Mouse (Mus musculus) urinary bladder, postnatal 36 days (tissue): Measurements from ENCODE around the gene Btn2a2.
A peak's percentile ranks its signal among the peaks of the same experiment; 100 is the strongest.

Source experiments
- DNase-seq, 2 experiments: peaks; one replicate each; pipeline ENCODE4 v3.0.0; 2022; ENCODE audit warnings: low spot score in 2 of 2, mixed read lengths in 1 of 2

Btn2a2 gene

GRCm38 (mm10) chr13:23488400-23489322, at the start of gene Btn2a2:
Gene Btn2a2, minus strand, starts transcription at chr13:23488857.
- peak; percentile 37 to 46 for DNase-seq

GRCm38 (mm10) chr13:23538249-23538648, 49.6 kb upstream of the Btn2a2 start:
- no peak for DNase-seq

- DNase-seq = no peak
Observed at GRCm38 (mm10) chr13:23537006-23537710, 48.5 kb upstream of the Btn2a2 start.

- no peak for DNase-seq
Observed at GRCm38 (mm10) chr13:23536076-23536822, 47.6 kb upstream of the Btn2a2 start.

DNA sequence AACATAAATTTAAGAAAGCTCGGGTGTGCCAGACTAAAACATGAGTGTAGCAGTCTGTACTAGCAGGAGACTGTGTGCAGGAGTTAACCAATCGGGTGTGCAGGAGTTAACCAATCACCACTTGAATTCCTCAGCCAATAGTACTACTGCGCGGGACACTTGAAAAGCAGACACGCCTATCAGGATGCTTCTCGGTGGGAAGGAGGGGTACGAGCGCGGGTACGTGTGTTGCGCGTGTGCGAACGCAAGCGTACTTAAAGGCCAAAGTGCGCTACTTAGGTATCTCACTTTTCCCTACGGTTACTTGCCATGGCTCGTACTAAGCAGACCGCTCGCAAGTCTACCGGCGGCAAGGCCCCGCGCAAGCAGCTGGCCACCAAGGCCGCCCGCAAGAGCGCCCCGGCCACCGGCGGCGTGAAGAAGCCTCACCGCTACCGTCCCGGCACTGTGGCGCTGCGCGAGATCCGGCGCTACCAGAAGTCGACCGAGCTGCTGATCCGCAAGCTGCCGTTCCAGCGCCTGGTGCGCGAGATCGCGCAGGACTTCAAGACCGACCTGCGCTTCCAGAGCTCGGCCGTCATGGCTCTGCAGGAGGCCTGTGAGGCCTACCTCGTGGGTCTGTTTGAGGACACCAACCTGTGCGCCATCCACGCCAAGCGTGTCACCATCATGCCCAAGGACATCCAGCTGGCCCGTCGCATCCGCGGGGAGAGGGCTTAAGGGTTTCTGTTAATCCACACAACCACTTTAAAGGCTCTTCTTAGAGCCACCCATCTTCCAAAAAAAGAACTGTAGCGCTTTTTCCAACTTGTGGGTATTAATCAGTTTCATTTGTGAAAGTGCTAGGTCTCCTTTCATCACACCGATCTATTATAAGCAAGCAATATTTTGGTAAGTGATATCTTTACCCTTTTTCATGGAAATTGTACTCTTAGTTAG, 46.7 kb upstream of the Btn2a2 start, which contains the start of gene Hist1h3g:
TSS of gene Hist1h3g (plus strand) at position 286 of the 939 bp plus-strand sequence.
- DNase-seq = peak; percentile 77 to 81

DNA sequence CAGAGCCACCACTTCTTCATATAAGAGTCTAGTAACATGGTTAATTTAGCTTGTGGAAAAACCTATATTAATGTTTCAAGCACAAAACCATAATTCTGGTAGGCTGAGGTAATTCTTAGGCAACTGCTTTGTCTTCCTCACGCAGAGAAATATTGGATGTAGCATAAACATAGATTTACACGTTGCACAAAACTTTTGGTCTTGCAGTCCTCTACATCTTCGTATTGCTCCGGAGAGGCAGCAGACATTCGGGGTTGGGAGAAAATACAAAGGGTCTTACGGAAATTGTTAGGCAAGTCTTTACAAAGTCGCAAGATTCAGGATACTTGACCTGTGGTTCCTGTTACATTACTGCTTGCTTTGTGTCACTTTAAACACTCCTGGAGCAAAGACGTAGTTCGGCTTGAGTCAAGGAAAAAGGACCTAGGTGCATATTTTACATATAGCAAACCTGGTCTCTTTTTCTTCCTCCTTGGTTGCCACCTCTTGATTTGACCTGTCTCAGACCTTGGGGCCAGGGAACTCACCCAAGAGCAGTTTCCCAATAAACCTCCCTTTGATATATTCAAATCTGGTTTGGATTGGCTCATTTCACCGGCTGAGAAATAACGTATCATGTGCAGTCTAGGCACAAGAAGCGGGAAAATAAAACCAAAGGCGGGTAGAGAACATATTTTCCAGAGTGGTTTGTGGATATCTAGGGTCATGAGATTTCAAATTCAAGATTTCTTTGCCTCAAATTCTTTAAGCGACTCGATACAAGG, 45.9 kb upstream of the Btn2a2 start:
- no peak for DNase-seq

GRCm38 (mm10) chr13:23533560-23534367, 45.1 kb upstream of the Btn2a2 start, which contains the start of gene Hist1h2af:
Gene Hist1h2af, plus strand, starts transcription at chr13:23533906.
- DNase-seq = peak; percentile 40 to 54

DNA sequence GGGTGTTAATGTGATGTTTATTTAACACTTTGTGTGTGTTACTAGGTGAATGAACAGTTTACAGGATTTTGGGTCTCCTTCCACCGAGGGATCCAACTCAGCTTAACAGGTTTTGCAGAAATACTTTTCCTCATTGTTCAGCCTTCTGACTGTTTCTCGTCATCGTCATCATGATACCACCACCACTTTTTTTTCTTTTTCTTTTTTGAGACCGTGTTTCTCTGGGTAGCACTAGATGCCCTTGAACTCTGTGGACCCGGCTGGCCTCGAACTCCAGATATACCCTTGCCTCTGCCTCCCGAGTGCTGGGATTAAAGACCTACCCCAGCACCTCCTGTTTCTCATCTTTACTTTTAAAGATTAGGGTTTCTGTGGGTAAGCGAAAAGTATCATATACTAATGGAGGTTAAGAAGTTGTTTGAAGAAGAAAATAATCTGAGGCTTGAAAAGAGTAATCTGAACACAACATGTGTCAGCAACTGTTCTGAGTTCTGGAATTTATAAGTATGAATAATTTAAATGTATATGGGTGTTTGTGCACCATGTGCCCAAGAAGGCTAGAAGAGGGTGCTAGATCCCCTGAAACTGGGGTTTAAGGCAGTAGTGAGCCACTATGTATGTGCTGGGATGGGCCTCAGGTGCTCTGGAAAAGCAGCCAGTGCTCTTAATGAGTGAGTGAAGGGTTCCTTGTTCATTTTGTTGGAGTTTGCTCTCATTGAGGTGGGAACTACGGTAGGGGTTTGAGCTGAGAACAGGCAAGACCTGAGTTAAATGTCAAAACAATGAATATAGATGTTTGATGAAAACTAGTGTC, 43.8 kb upstream of the Btn2a2 start:
- DNase-seq = no peak

- DNase-seq = peak; percentile 96 to 98
Observed at GRCm38 (mm10) chr13:23530901-23531875, 42.5 kb upstream of the Btn2a2 start, which contains the start of gene Hist1h4h. Gene Hist1h4h, plus strand, starts transcription at chr13:23531050.

DNA sequence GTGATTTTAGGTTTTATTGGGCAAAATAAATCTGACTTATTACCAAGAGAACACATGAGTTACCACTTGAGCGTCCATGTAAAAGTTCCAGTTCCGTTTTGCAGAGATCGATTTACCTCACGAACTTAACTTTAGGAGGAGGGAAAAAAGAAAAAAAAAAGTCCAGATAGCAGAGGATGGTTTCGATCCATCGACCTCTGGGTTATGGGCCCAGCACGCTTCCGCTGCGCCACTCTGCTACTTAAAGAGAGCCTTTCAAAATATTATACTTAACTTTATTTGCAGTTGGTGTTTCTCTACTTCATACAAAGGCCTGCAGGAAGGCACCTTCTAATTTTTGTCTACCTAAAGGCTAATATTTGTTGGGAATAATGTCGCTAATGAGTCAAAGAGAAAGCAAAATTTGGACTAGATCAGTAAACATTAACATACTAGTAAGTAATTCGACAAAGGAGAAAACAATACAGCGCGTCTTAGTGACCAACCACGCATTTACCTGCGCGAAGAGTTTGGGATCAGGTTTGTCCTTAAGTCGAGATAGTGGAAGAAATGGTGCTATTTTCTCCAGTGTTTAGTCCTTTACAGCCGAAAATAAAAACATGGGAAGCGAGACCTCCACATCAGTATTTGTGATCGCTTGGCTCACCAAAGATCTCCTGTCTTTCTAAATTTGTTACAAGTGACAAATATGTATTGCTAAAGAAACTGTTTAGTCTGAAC, 41.7 kb upstream of the Btn2a2 start:
- DNase-seq = peak; percentile 47 to 56

DNA sequence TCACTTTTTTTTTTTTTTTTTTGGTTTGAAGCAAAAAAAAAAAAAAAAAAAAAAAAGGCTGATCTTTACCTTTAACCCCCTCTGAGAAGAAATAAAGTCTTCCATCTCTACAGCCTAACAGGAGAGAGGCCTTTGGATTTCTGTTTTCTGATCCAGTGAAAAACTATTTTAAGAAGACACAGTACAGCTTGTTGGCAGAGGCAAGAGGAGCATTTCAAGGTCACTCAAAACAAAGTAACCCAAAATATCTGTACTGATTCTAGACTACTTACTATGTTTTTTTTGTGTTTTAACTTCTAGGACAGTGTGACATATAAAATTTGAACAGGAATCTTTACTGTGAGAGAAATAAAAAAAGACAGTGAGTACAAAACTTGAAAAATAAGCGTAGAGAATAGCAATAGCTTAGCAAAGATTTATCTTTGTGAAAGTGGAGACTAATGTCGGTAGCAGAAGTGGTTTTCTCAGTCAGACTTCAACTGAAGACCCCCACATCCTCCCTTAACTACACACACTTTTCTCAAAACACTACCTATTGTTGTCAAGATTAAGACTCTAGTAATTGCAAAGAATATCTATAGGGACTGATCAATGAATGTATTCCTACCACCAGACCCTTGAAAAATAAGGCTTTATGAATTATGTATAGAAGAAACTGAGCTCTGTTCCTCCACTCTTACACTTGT, 41.0 kb upstream of the Btn2a2 start:
- DNase-seq = no peak

DNA sequence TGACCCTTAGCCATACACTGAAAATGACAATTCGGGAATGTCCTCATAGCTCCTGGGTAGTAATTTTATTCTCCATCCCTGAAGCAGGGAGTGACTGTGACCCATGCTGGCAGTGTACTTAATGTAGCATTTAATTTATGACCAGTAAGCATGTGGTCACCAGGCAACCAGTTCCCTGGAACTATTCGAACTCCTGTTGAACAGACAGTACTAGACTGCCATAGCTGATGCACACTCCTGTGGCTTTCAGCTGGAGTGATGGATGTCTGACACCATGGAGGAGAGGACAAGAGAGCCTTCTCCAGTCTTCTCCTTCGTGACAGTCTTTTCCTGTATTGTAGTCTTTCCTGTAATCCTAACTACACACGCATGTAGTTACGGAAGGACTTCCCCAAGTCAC, 40.3 kb upstream of the Btn2a2 start:
- no peak for DNase-seq

DNA sequence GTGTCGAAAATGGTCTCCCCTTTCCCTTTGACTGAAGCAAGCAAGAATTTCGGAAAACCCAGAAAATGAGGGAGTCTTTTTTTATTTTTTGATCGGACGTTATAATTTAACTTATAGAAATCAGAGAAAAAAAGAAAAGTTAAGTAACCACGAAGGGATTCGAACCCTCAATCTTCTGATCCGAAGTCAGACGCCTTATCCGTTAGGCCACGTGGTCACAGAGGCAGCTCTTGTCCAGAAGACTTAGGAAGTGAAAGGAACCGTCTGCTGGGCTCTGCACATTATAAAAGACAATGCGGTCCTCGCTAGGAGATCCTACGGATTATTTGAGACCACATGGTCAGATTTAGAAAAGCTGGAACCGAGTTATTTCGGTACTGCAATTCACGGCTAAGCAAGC, 37.7 kb upstream of the Btn2a2 start:
- peak; percentile 90 to 91 for DNase-seq

- DNase-seq = no peak
Observed at GRCm38 (mm10) chr13:23525901-23526300, 37.2 kb upstream of the Btn2a2 start.

- DNase-seq = peak; percentile 55 to 66
Observed at GRCm38 (mm10) chr13:23524654-23525053, 36.0 kb upstream of the Btn2a2 start.

DNA sequence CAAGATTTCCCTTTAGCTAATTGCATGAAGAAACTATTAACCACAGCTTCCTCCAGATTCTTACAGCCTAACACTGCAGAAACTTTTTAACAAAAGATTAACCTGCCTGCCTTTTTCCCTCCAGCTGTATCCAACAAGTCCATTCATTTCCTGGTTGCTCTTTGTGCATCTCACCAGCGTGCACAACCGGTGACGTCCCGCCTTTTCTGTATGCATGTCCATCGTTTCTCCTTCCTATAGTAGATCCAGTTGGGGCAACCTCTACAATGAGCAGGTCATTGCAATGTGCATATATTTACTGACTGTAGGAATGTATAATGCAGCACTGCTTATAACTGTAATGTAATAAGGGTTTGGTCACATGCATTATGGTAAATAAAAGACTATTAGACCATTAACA, 35.3 kb upstream of the Btn2a2 start:
- DNase-seq = no peak
